In the genomic region with DNA sequence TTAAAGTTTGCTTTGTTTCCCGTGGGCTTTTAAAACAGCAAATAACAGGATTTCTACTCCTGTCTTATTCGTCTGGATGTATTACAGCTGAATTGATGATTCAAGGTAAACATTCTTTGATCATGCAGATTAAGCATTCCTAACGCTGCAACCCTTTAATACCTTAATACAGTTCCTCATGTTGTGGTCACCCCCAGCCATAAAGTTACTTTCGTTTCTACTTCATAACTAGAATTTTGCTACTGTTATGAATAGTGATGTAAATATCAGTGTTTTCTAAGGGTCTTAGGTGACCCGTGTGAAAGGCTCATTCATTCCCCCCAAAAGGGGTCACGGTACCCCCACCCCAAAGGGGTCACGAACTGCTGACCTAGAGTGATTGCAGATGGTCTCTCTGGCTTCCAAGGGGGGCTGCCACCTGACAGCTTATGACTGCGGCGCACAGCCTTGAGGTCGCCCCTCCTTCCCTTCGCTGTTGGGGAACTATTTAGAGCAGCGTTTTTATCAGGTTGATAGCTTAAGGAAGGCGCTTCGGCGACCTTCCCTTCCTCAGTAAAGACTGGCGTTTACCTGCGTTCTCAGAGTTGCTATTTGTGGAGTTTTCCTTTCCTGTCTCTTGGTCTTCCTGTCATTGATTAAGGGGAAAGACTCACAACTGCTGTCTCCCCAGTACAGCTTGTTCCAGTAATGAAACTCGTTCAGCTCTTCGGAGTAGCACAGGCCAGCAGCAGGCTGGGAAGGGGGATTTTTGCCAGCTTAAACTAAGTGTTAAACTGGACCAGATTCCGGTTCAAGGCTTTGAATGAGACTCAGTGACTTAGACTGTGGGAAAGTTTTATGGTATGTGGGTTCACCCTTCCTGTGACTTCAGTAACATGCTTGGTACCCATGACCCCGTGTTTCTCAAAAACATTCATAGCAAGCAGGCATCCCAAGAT, we compare ENCODE assay signal across 10 mouse cellular contexts. TPM values are rescaled to one million over a fixed set of nuclear protein-coding genes. Genes with fewer than 3 reads are reported as not detected.
DNase-seq lines count a peak whose midpoint lies in the region; ATAC-seq lines count a peak whose summit lies in the region.
"Had no signal": no experiment of that assay in that cellular context is flagged by ENCODE, and none has a peak within 500 bp of the region (broad histone marks: within the 10 kb centered on the region; RNA-seq: fewer than 3 reads in every experiment).

No protein-coding gene starts in this region.

- DNase-seq in heart, postnatal 25 days (ENCODE audit: low spot score): no peak
- peak; percentile 23 for DNase-seq in thymus, postnatal 0 days (ENCODE audit: low spot score)
- no peak for DNase-seq in thymus, postnatal 36 days
- DNase-seq in limb, embryonic 10.5 days (ENCODE audit: low spot score): no peak
- no peak for DNase-seq in T-cell, adult 2 months (ENCODE audit: low spot score)
- DNase-seq in gastrocnemius, postnatal 14 days: no peak
- DNase-seq: right cerebral cortex, adult 18-20 months had no signal

- WGBS in heart, embryonic 12.5 days: 24% methylated on average over 21 of the region's 21 CpGs
- 42% methylated on average over 21 of the region's 21 CpGs for WGBS in limb, embryonic 10.5 days
- 20% methylated on average over 21 of the region's 21 CpGs for whole genome bisulfite sequencing in stomach, embryonic 16.5 days

- H3K4me2 ChIP-seq in heart, embryonic 12.5 days: peak overlapping the region; percentile 61
- peak overlapping the region; percentile 49 for H3K4me2 ChIP-seq in stomach, embryonic 16.5 days (ENCODE audit: low read depth, low read length)
- H3K4me2 ChIP-seq: forebrain, embryonic 12.5 days had no signal

- H3K9ac ChIP-seq in heart, embryonic 12.5 days: peak overlapping the region; percentile 52
- peak overlapping the region; percentile 40 for H3K9ac ChIP-seq in stomach, embryonic 16.5 days (ENCODE audit: low read length)
- H3K9ac ChIP-seq: forebrain, embryonic 12.5 days had no signal

- H3K36me3 ChIP-seq in heart, embryonic 12.5 days: no peaks in the 10 kb centered on the region
- H3K36me3 ChIP-seq in limb, embryonic 10.5 days: 0 out of 2 replicates have a peak, but pooled peaks cover 2% of the 10 kb centered on the region
- H3K36me3 ChIP-seq in stomach, embryonic 16.5 days (ENCODE audit: control insufficient read depth, insufficient read depth, low read length): no peaks in the 10 kb centered on the region
- H3K36me3 ChIP-seq: forebrain, embryonic 12.5 days had no signal

- intact Hi-C loops in heart, postnatal 25 days (cut with DNase I): loop anchor here (5.0 to 10.0 kb wide), 2 partner anchors 64 to 322 kb away; no protein-coding TSS in a partner anchor
- intact Hi-C loops in gastrocnemius, postnatal 14 days (cut with DNase I; ENCODE audit: low total_unique reads): loop anchor here (10.0 kb wide), 1 partner anchor 222 kb away; no protein-coding TSS in a partner anchor

- no peak for ATAC-seq in heart, embryonic 12.5 days (ENCODE audit: insufficient number of reproducible peaks, low FRiP score)
- no peak for ATAC-seq in stomach, embryonic 16.5 days (ENCODE audit: insufficient read depth, low FRiP score)

- no peaks in the 10 kb centered on the region for H3K9me3 ChIP-seq in heart, embryonic 12.5 days (replicated peaks)
- H3K9me3 ChIP-seq in limb, embryonic 10.5 days (replicated peaks): no peaks in the 10 kb centered on the region
- no peaks in the 10 kb centered on the region for H3K9me3 ChIP-seq in stomach, embryonic 16.5 days (replicated peaks; ENCODE audit: control insufficient read depth, low read length)
- H3K9me3 ChIP-seq: forebrain, embryonic 12.5 days had no signal

- H3K4me1 ChIP-seq in heart, embryonic 12.5 days (replicated peaks): peaks cover 63% of the 10 kb centered on the region
- peaks cover 74% of the 10 kb centered on the region for H3K4me1 ChIP-seq in limb, embryonic 10.5 days
- H3K4me1 ChIP-seq in stomach, embryonic 16.5 days (ENCODE audit: control insufficient read depth, insufficient read depth, low read length): peaks cover 46% of the 10 kb centered on the region

- H3K27ac ChIP-seq in heart, embryonic 12.5 days (ENCODE audit: poor library complexity, severe bottlenecking): peak overlapping the region; percentile 22; the same call in 1 of the 2 replicates
- H3K27ac ChIP-seq in limb, embryonic 10.5 days: peak overlapping the region; percentile 19; the same call in 1 of the 2 replicates
- peak overlapping the region; percentile 52 for H3K27ac ChIP-seq in stomach, embryonic 16.5 days (ENCODE audit: low read length)

- H3K27me3 ChIP-seq in heart, embryonic 12.5 days (replicated peaks): peaks cover 36% of the 10 kb centered on the region
- no peaks in the 10 kb centered on the region for H3K27me3 ChIP-seq in limb, embryonic 10.5 days (ENCODE audit: low read depth, poor library complexity, severe bottlenecking)
- no peaks in the 10 kb centered on the region for H3K27me3 ChIP-seq in stomach, embryonic 16.5 days (ENCODE audit: control insufficient read depth, insufficient read depth, low read length)

- H3K4me3 ChIP-seq in heart, embryonic 12.5 days: peak overlapping the region; percentile 15; the same call in 1 of the 2 replicates
- H3K4me3 ChIP-seq in limb, embryonic 10.5 days: no peak overlapping the region
- peak overlapping the region; percentile 16 for H3K4me3 ChIP-seq in stomach, embryonic 16.5 days (replicated peaks; ENCODE audit: low read length)
- H3K4me3 ChIP-seq: forebrain, embryonic 12.5 days had no signal

RNA-seq across cellular contexts. Expression of a gene that starts 12.5 kb away (rescaled TPM):
- 3.5 and 4.3 TPM in 2 replicates for polyA plus RNA-seq in heart, embryonic 12.5 days (2016; fragmentation: Nextera tagmentation; extraction: Ambion mirVana)
- 10 to 100 TPM; 13.5 to 13.9 TPM for total RNA-seq in heart, postnatal 25 days (2021)
- polyA plus RNA-seq in thymus, postnatal 0 days (2015; fragmentation: Nextera tagmentation; extraction: Ambion mirVana): 1.0 and 2.2 TPM in 2 replicates
- 5.4 and 7.3 TPM in 2 replicates for polyA plus RNA-seq in limb, embryonic 10.5 days (2016; fragmentation: Nextera tagmentation; extraction: Ambion mirVana)
- 6.3 TPM in 2 replicates for polyA plus RNA-seq in stomach, embryonic 16.5 days (2015; fragmentation: Nextera tagmentation; extraction: Ambion mirVana)
- 10 to 100 TPM; 12.9 to 16.3 TPM for total RNA-seq in gastrocnemius, postnatal 14 days (2021)
